In genomic region chr16:50201546-50202151, GRCm38 (mm10) we compare ENCODE assay signal across 8 mouse cellular contexts.
DNase-seq lines count a peak whose midpoint lies in the region; ATAC-seq and TF ChIP-seq lines count a peak whose summit lies in the region.

No protein-coding gene starts in this region.

- H3K27ac ChIP-seq in forebrain, embryonic 12.5 days = no peak overlapping the region
- H3K27ac ChIP-seq in forebrain, embryonic 16.5 days (ENCODE audit: low read length) = no peak overlapping the region
- no peak overlapping the region for H3K27ac ChIP-seq in liver, adult 2 months (replicated peaks; ENCODE audit: insufficient read depth, low read depth, low read length)
- H3K27ac ChIP-seq in liver, embryonic 12.5 days = no peak overlapping the region

- TF ChIP-seq CTCF in liver, adult 2 months (IDR thresholded peaks at IDR 0.05; ENCODE audit: low read depth, low read length) = peak; percentile 70
- TF ChIP-seq CTCF in brain, embryonic 14.5 days (IDR thresholded peaks at IDR 0.05; ENCODE audit: borderline replicate concordance, extremely low read depth, insufficient read depth, insufficient read length) = peak; percentile 45; the same call in 1 of the 2 replicates

- no peaks in the 10 kb centered on the region for H3K27me3 ChIP-seq in forebrain, embryonic 12.5 days
- no peaks in the 10 kb centered on the region for H3K27me3 ChIP-seq in forebrain, embryonic 16.5 days (replicated peaks; ENCODE audit: control insufficient read depth, insufficient read depth, low read length)
- no peaks in the 10 kb centered on the region for H3K27me3 ChIP-seq in liver, adult 2 months (ENCODE audit: control insufficient read depth, insufficient read depth, low read length)
- H3K27me3 ChIP-seq in liver, embryonic 12.5 days (replicated peaks) = no peaks in the 10 kb centered on the region

- WGBS in forebrain, embryonic 12.5 days = 77% methylated on average over 7 of the region's 7 CpGs
- 81% methylated on average over 7 of the region's 7 CpGs for WGBS in forebrain, embryonic 16.5 days
- 93% methylated on average over 7 of the region's 7 CpGs for WGBS in liver, adult 2 months
- 69% methylated on average over 7 of the region's 7 CpGs for WGBS in liver, embryonic 12.5 days (ENCODE audit: insufficient replicate concordance)

- TF ChIP-seq POLR2A in liver, adult 2 months (IDR thresholded peaks at IDR 0.05; ENCODE audit: extremely low read depth, insufficient read depth, low read length) = no peak
- no peak for TF ChIP-seq POLR2A in brain, embryonic 14.5 days (IDR thresholded peaks at IDR 0.05; ENCODE audit: borderline replicate concordance, extremely low read depth, insufficient read depth, insufficient read length, poor library complexity, severe bottlenecking)

- H3K79me2 ChIP-seq in liver, adult 2 months (ENCODE audit: control insufficient read depth, insufficient read depth, low read length) = no peaks in the 10 kb centered on the region

- intact Hi-C loops in left cerebral cortex, postnatal 25 days (cut with DNase I) = no loop called here

- no peaks in the 10 kb centered on the region for H3K9me3 ChIP-seq in forebrain, embryonic 12.5 days
- no peaks in the 10 kb centered on the region for H3K9me3 ChIP-seq in forebrain, embryonic 16.5 days (ENCODE audit: control insufficient read depth, low read length)
- no peaks in the 10 kb centered on the region for H3K9me3 ChIP-seq in liver, embryonic 12.5 days (replicated peaks)

- H3K36me3 ChIP-seq in forebrain, embryonic 12.5 days (replicated peaks) = peaks cover 19% of the 10 kb centered on the region
- H3K36me3 ChIP-seq in forebrain, embryonic 16.5 days (ENCODE audit: control insufficient read depth, insufficient read depth) = no peaks in the 10 kb centered on the region
- H3K36me3 ChIP-seq in liver, adult 2 months (ENCODE audit: control insufficient read depth, insufficient read depth, low read length) = peaks cover 18% of the 10 kb centered on the region
- peaks cover 32% of the 10 kb centered on the region for H3K36me3 ChIP-seq in liver, embryonic 12.5 days

- H3K9ac ChIP-seq in forebrain, embryonic 12.5 days = no peak overlapping the region
- H3K9ac ChIP-seq in forebrain, embryonic 16.5 days (replicated peaks; ENCODE audit: low read depth, low read length) = no peak overlapping the region
- no peak overlapping the region for H3K9ac ChIP-seq in liver, adult 2 months (ENCODE audit: low read depth, low read length)
- no peak overlapping the region for H3K9ac ChIP-seq in liver, embryonic 12.5 days

- 0 out of 2 replicates have a peak, but pooled peaks have one; percentile 41 for ATAC-seq in forebrain, embryonic 12.5 days (ENCODE audit: low FRiP score)
- ATAC-seq in forebrain, embryonic 16.5 days = no peak
- ATAC-seq in liver, embryonic 12.5 days = no peak

- no peak overlapping the region for H3K4me3 ChIP-seq in forebrain, embryonic 12.5 days (replicated peaks)
- no peak overlapping the region for H3K4me3 ChIP-seq in forebrain, embryonic 16.5 days (replicated peaks; ENCODE audit: low read length)
- no peak overlapping the region for H3K4me3 ChIP-seq in liver, adult 2 months (ENCODE audit: insufficient read depth, low read depth, low read length)
- H3K4me3 ChIP-seq in liver, embryonic 12.5 days = no peak overlapping the region

- peak; percentile 11 for DNase-seq in liver, adult 2 months (ENCODE audit: extremely low read depth, low read depth, low spot score)
- no peak for DNase-seq in brain, embryonic 14.5 days (ENCODE audit: low read depth)
- peak; percentile 47 to 84 for DNase-seq in kidney, postnatal 36 days
- DNase-seq in spleen, adult 18-20 months = peak; percentile 21 to 70
- DNase-seq in left cerebral cortex, postnatal 25 days (ENCODE audit: low spot score in 2 of 2) = no peak

- H3K4me1 ChIP-seq in forebrain, embryonic 12.5 days = no peaks in the 10 kb centered on the region
- H3K4me1 ChIP-seq in forebrain, embryonic 16.5 days (replicated peaks; ENCODE audit: control insufficient read depth, insufficient read depth, low read length) = no peaks in the 10 kb centered on the region
- no peaks in the 10 kb centered on the region for H3K4me1 ChIP-seq in liver, adult 2 months (ENCODE audit: control insufficient read depth, insufficient read depth, low read length)
- H3K4me1 ChIP-seq in liver, embryonic 12.5 days = peaks cover 9% of the 10 kb centered on the region; the same call in 1 of the 2 replicates

- no peak overlapping the region for H3K4me2 ChIP-seq in forebrain, embryonic 12.5 days
- H3K4me2 ChIP-seq in forebrain, embryonic 16.5 days (ENCODE audit: low read length) = no peak overlapping the region
- no peak overlapping the region for H3K4me2 ChIP-seq in liver, embryonic 12.5 days

Comparison
In these comparisons a context has a peak if more than half of its experiments do, and no peak if none do; other contexts are left out.
1. DNase-seq: peak in liver, adult 2 months (single experiment), kidney, postnatal 36 days (2 of 2) and spleen, adult 18-20 months (2 of 2); none in brain, embryonic 14.5 days (single experiment) and left cerebral cortex, postnatal 25 days (0 of 2).